Mouse (Mus musculus) bone marrow macrophage, adult 2 months (primary cell): ENCODE results near the gene Sfxn1.

Experiments
- CTCF ChIP-seq: IDR thresholded peaks from 2 replicates; pipeline ENCODE4 v1.5.1; 2012; ENCODE audit warnings: low read depth, mild to moderate bottlenecking, low read length, moderate library complexity
- POLR2A ChIP-seq: IDR thresholded peaks from 2 replicates; pipeline ENCODE4 v1.6.1; 2012; ENCODE audit warnings: mild to moderate bottlenecking, low read depth, low read length, borderline replicate concordance

DNA sequence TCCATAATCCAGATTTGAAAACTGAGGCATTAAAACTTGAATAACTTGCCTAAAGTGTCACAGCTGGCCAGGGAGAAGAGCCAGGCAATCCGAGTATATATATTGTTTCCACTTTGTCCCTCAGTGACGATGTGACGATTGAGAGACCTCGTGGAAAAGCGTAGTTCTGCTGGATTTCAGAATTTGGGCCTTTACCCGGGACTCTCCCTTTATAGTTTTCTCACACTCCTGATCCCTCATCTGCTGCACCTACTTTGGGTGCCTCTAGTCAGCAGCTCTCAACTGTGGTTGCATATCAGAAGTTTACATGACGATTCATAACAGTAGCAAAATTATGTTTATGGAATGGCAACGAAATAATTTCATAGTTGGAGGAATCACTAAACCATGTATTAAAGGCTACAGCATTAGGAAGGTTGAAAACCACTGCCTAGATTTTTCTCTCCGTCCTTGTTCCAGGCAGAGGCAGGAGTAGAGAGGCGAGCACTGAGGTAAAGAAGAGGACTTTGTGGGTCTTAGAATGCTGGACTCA, 923 bp downstream of the Sfxn1 start:
- TF ChIP-seq POLR2A (no peak), CTCF (no peak)
